Mouse (Mus musculus) layer of hippocampus, adult 2 months (tissue): ENCODE measurements around the gene Zfp654. TPM values are rescaled to one million over a fixed set of nuclear protein-coding genes. Genes with fewer than 3 reads are reported as not detected.

Experiments
- DNase-seq, 2 experiments: peaks; one replicate each; pipeline ENCODE4 v3.0.0; 2022; ENCODE audit warnings: low spot score in 2 of 2
- H3K27ac ChIP-seq: fragments of 200-600 bp; 2 replicates; pipeline ENCODE4 v1.8.1; 2022
- H3K4me3 ChIP-seq: fragments of 200-600 bp; 2 replicates; pipeline ENCODE4 v1.8.1; 2022; ENCODE audit warnings: mild to moderate bottlenecking
- CTCF ChIP-seq: fragments of 200-600 bp; conservative IDR thresholded peaks from 2 replicates; pipeline ENCODE4 v1.8.1; 2022; ENCODE audit warnings: antibody characterized with exemption, mild to moderate bottlenecking, moderate library complexity
- total RNA-seq, 2 experiments: library from RNA; stranded (reverse); gene quantifications; 2 replicates each; pipeline ENCODE4 v1.2.3; 2021

Gene Zfp654
- total RNA-seq, 2 experiments from 2014 or later: 14.9 to 15.8 TPM

- DNase-seq: no peak
- Histone ChIP-seq H3K27ac (no peak overlapping the region), H3K4me3 (no peak overlapping the region)
- no peak for TF ChIP-seq CTCF
Observed at GRCm38 (mm10) chr16:64737289-64737688, 114.2 kb downstream of the Zfp654 start.

Other genes starting within 250 kb of the Zfp654 start
- 1 to 10 TPM; 1.8 to 2.7 TPM for gene Csnka2ip, start 249.2 kb downstream of the Zfp654 start, total RNA-seq
- 10 to 100 TPM; 21.4 to 24.9 TPM for gene 4930453N24Rik, start 80.5 kb downstream of the Zfp654 start, total RNA-seq
- gene Cggbp1, start 344 bp upstream of the Zfp654 start, total RNA-seq: 10 to 100 TPM; 60.2 to 61.3 TPM